Mouse (Mus musculus): ENCODE measurements around the gene Ldb2.

DNA sequence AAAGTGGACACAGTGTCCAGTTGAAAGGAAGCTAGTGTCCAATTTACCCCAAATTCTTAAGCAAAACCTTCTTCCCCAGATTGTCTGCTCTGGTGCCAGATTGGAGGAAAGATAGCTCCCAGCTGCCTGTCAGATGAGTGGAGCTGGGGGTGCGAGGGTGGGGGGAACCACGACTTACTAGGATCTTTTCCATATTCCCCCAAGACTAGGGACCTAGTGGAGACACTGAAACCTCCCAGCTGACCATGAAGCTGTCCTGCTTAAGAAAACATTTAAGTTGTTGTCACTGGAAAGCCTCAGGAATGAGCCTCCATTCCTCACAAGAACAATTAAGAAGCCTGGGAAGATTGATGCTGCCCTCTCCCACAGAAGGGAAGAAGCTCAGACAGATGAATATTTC, 129.1 kb downstream of the Ldb2 start:
- no peak for TF ChIP-seq USF1 (IDR thresholded peaks at IDR 0.05; ENCODE audit: low read depth)
- TF ChIP-seq CTCF (IDR thresholded peaks at IDR 0.05; ENCODE audit: control insufficient read depth, insufficient read depth, insufficient read length): no peak
- no peak for TF ChIP-seq MYOD1 (IDR thresholded peaks at IDR 0.05; ENCODE audit: control insufficient read depth, insufficient read length, low read depth)
